Mouse (Mus musculus): ENCODE measurements around the gene Arf4.

The Arf4 gene

GRCm38 (mm10) chr14:26637851-26638707, at the start of gene Arf4:
Gene Arf4, plus strand, starts transcription at chr14:26638074.
- DNase-seq (ENCODE audit: low read depth, low spot score), result peak; percentile 97

DNA sequence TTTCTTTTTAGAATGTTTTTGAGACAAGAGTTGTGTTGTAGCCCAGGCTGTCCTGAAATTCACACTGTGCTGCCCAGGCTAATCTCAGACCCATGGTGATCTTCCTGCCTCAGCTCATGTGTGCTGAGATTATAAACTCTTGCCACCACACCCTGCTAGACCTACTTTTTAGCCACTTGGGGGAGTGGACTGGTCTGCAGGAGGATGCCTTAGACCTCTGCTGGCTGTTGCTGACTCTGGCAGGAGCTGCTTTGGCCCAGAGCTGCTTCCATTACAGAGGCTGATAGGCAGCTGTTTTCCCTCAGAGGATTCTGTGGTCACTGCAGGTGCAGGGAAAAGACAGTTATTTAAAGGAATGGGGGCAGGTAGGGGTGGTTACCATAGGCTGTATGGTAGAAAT, 46.5 kb upstream of the Arf4 start:
- DNase-seq (ENCODE audit: low read depth, low spot score), result no peak

GRCm38 (mm10) chr14:26593281-26593895, 44.5 kb upstream of the Arf4 start:
- DNase-seq (ENCODE audit: low read depth, low spot score), result no peak

- no peak for DNase-seq (ENCODE audit: low read depth, low spot score)
Observed at GRCm38 (mm10) chr14:26595167-26595566, 42.7 kb upstream of the Arf4 start.

- DNase-seq (ENCODE audit: low read depth, low spot score), result no peak
Observed at GRCm38 (mm10) chr14:26595695-26596365, 42.0 kb upstream of the Arf4 start.

- DNase-seq (ENCODE audit: low read depth, low spot score), result no peak
Observed at GRCm38 (mm10) chr14:26605354-26605753, 32.5 kb upstream of the Arf4 start.

DNA sequence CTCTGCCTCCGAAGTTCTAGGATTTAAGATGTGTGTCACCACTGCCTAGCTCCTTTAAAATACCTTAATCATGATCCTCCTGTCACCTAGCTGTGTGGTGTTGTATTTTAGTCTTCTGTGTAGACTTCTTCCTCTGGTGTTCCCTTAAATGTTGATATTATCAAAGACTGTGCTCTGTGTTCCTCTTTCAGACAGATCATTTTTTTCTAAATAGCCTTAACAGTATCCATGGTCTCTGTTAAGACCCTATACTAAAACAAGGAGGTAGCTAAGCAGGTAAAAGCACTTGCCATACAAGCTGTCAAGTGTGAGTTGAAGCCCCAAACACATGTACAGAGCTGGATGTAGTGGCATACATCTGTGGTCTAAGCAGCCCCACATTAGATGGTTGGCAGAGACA, 28.2 kb upstream of the Arf4 start:
- no peak for DNase-seq (ENCODE audit: low read depth, low spot score)

- no peak for DNase-seq (ENCODE audit: low read depth, low spot score)
Observed at GRCm38 (mm10) chr14:26610689-26611088, 27.2 kb upstream of the Arf4 start.

GRCm38 (mm10) chr14:26625301-26625700, 12.6 kb upstream of the Arf4 start:
- DNase-seq (ENCODE audit: low read depth, low spot score), result no peak

- no peak for DNase-seq (ENCODE audit: low read depth, low spot score)
Observed at GRCm38 (mm10) chr14:26626605-26627140, 11.2 kb upstream of the Arf4 start.

GRCm38 (mm10) chr14:26637025-26637850, 636 bp upstream of the Arf4 start:
- no peak for DNase-seq (ENCODE audit: low read depth, low spot score)

DNA sequence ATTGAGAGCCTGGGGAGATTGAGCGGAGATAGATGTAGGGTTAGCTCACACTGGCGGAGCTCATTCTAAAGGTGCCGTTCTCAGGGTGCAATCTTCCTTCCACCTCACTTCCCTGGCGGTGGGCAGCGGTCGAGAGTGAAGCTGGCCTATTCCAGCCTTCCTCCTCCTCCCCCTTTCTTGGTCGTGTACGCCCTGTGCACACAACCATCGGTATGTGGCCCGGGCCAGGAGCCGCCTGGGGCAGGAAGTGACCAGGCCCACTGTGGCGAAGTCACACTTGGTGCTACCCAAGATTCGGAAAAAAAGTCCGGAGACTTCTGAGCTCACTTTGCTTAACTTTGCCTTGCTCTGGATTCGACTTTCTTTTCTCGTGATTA, 822 bp downstream of the Arf4 start:
- peak; percentile 64 for DNase-seq (ENCODE audit: low read depth, low spot score)

GRCm38 (mm10) chr14:26639251-26639650, 1.4 kb downstream of the Arf4 start:
- DNase-seq (ENCODE audit: low read depth, low spot score), result no peak

DNA sequence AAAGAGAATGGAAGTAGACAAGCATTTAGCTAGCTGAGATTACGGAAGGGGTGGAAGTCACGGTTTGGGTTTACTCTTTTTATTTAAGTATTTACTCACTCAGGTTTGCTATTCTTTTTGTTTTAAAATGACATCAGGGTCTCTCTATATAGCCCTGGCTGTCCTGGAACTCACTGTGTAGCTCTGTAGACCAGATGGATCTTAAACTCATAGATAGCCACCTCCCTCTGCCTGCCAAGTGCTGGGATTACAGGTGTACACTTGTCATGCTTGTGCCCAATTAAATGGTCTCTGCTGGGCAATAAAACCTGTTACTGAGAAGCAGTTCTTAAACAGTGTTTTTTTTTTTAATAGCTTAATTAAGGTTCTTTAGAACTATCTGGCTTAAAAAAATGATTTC, 2.1 kb downstream of the Arf4 start:
- no peak for DNase-seq (ENCODE audit: low read depth, low spot score)

GRCm38 (mm10) chr14:26643006-26643624, 5.2 kb downstream of the Arf4 start:
- DNase-seq (ENCODE audit: low read depth, low spot score), result no peak

DNA sequence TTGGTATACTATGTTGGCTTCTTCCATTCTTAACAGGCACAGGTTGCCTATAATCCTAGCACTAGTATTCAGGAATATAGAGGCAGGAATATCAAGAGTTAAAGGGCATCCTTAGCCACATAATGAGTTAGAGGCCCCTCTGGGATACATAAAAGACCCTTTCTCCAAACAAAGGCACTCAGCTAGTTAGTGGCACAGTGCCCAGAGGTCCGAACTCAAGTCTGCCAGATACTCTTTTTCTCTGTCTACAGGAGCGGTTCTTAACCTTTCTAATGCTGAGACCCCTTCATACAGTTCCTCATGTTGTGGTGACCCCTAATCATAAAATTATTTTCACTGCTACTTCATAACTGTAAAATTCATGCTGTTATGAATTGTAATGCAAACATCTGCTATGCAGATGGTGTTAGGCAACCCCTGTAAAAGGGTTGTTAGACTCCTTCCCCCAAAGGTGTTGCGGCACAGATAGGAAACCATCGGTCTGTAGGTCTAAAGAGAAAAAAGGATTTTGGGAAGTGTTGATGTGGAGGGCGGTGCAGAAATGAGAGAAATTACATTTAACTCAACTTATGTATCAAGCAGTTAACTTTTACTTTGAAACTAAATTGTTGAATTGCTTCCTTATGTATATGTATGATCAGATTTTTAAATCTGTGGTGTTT, 8.2 kb downstream of the Arf4 start:
- DNase-seq (ENCODE audit: low read depth, low spot score), result no peak

DNA sequence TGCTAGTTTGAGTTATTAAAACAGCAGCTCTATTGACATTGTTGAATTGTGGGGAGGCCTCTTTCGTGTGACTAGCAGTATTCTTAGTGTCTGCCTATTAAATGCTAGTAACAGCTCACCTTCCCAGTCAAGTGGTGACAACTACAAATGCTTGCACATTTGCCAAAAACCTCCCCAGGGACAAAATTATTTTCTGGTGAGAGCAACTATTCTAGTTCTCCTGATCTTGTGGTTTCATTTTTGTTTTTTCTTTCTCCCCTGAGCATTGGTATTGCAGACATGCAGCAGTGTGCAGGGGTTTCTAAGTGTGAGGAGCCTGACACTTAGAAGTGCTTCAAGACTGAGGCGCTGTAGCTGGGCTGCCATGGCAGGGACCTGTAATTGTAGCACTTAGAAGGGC, 9.9 kb downstream of the Arf4 start:
- no peak for DNase-seq (ENCODE audit: low read depth, low spot score)

GRCm38 (mm10) chr14:26651901-26652300, 14.0 kb downstream of the Arf4 start:
- DNase-seq (ENCODE audit: low read depth, low spot score), result no peak

GRCm38 (mm10) chr14:26658178-26658577, 20.3 kb downstream of the Arf4 start:
- DNase-seq (ENCODE audit: low read depth, low spot score), result no peak

DNA sequence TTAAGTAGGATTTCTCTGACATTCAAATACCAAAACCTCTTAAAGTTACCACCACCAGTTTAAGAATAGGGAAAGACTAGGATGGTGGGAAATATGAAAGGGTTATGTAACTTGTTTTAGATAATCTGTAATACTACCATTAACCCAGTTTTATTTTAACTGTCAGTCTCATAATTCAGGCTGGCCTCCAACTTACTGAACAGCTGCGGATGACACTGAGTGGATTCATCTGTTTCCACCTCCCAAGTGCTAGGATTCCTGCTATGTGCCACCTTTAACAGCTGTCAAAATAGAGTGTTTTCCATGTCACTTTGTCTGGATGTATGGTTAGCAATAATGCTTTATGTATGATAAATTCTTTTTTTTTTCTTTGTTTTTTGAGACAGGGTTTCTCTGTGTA, 22.4 kb downstream of the Arf4 start:
- DNase-seq (ENCODE audit: low read depth, low spot score), result no peak

- no peak for DNase-seq (ENCODE audit: low read depth, low spot score)
Observed at GRCm38 (mm10) chr14:26662016-26662415, 24.1 kb downstream of the Arf4 start.

Measured in forelimb bud, embryonic 11.5 days (tissue).